Comparison of ENCODE assay signal across 10 mouse cellular contexts in genomic region chr5:35035795-35036194, GRCm38 (mm10). TPM values are rescaled to one million over a fixed set of nuclear protein-coding genes. Genes with fewer than 3 reads are reported as not detected.
DNase-seq lines count a peak whose midpoint lies in the region; ATAC-seq and TF ChIP-seq lines count a peak whose summit lies in the region.
"Had no signal": no experiment of that assay in that cellular context is flagged by ENCODE, and none has a peak within 500 bp of the region (broad histone marks: within the 10 kb centered on the region; RNA-seq: fewer than 3 reads in every experiment).

No protein-coding gene starts in this region.

- H3K9ac ChIP-seq in liver, embryonic 13.5 days = peak overlapping the region; percentile 44; the same call in 1 of the 2 replicates
- no peak overlapping the region for H3K9ac ChIP-seq in hindbrain, postnatal 0 days (replicated peaks; ENCODE audit: low read length)
- H3K9ac ChIP-seq: embryonic facial prominence, embryonic 12.5 days; limb, embryonic 12.5 days had no signal

- H3K4me2 ChIP-seq in liver, embryonic 13.5 days = no peak overlapping the region
- H3K4me2 ChIP-seq in hindbrain, postnatal 0 days (ENCODE audit: low read depth, low read length) = no peak overlapping the region
- H3K4me2 ChIP-seq: embryonic facial prominence, embryonic 12.5 days; limb, embryonic 12.5 days had no signal

- no peaks in the 10 kb centered on the region; the same call in 1 of the 2 replicates for H3K27me3 ChIP-seq in liver, embryonic 13.5 days
- H3K27me3 ChIP-seq in hindbrain, postnatal 0 days (ENCODE audit: insufficient read depth, low read length) = no peaks in the 10 kb centered on the region
- H3K27me3 ChIP-seq: embryonic facial prominence, embryonic 12.5 days; limb, embryonic 12.5 days had no signal

- ATAC-seq in liver, embryonic 13.5 days (ENCODE audit: low read depth) = peak; percentile 68
- ATAC-seq in hindbrain, postnatal 0 days = no peak

- no peak overlapping the region for H3K4me3 ChIP-seq in liver, embryonic 13.5 days (replicated peaks)
- no peak overlapping the region for H3K4me3 ChIP-seq in hindbrain, postnatal 0 days (ENCODE audit: low read length)
- H3K4me3 ChIP-seq: embryonic facial prominence, embryonic 12.5 days; limb, embryonic 12.5 days had no signal

- peak overlapping the region; percentile 72 for H3K27ac ChIP-seq in liver, embryonic 13.5 days
- no peak overlapping the region for H3K27ac ChIP-seq in hindbrain, postnatal 0 days
- H3K27ac ChIP-seq: embryonic facial prominence, embryonic 12.5 days; limb, embryonic 12.5 days had no signal

- TF ChIP-seq CTCF in hindbrain, postnatal 0 days (IDR thresholded peaks at IDR 0.05; ENCODE audit: low read depth) = no peak

- no peaks in the 10 kb centered on the region for H3K9me3 ChIP-seq in liver, embryonic 13.5 days (replicated peaks)
- H3K9me3 ChIP-seq in hindbrain, postnatal 0 days (ENCODE audit: low read length) = no peaks in the 10 kb centered on the region
- H3K9me3 ChIP-seq: embryonic facial prominence, embryonic 12.5 days; limb, embryonic 12.5 days had no signal

- H3K36me3 ChIP-seq in liver, embryonic 13.5 days = peaks cover 37% of the 10 kb centered on the region
- peaks cover 18% of the 10 kb centered on the region; the same call in 1 of the 2 replicates for H3K36me3 ChIP-seq in hindbrain, postnatal 0 days (ENCODE audit: insufficient read depth, low read length)

- 12% methylated on average over 4 of the region's 4 CpGs for WGBS in liver, embryonic 13.5 days (ENCODE audit: insufficient replicate concordance)
- 77% methylated on average over 4 of the region's 4 CpGs for WGBS in hindbrain, postnatal 0 days

- DNase-seq in spleen, postnatal 10 days (ENCODE audit: low spot score in 2 of 2) = peak; percentile 27 to 55
- DNase-seq in spleen, adult 12 weeks (ENCODE audit: low spot score) = no peak
- peak; percentile 68 for DNase-seq in heart, adult 8-10 months (ENCODE audit: low spot score)
- peak; percentile 69 for DNase-seq in liver, embryonic 13.5 days
- DNase-seq in embryo, embryonic 10 days (ENCODE audit: low spot score) = no peak
- no peak for DNase-seq in gastrocnemius, postnatal 10 days
- no peak for DNase-seq in hindbrain, postnatal 0 days (ENCODE audit: low spot score)
- DNase-seq: spleen, adult 18-20 months had no signal

- peaks cover 74% of the 10 kb centered on the region for H3K4me1 ChIP-seq in liver, embryonic 13.5 days (replicated peaks)
- no peaks in the 10 kb centered on the region for H3K4me1 ChIP-seq in hindbrain, postnatal 0 days (ENCODE audit: insufficient read depth, low read length)
- H3K4me1 ChIP-seq: embryonic facial prominence, embryonic 12.5 days; limb, embryonic 12.5 days had no signal

RNA-seq across cellular contexts. Expression of gene Hgfac, which starts 5.5 kb away (rescaled TPM):
- under 1 TPM; 0.26 to 0.75 (median 0.47) TPM for total RNA-seq in heart, adult 8-10 months (2022)
- 51.6 and 53.5 TPM in 2 replicates for polyA plus RNA-seq in liver, embryonic 13.5 days (2015; fragmentation: Nextera tagmentation; extraction: Ambion mirVana)
- total RNA-seq in gastrocnemius, postnatal 10 days (2021) = 1 to 10 TPM in 1 of 2 experiments, under 1 TPM in 1; 0.40 to 1.1 TPM
- total RNA-seq in hindbrain, postnatal 0 days (2014; rRNA removed) = 0.78 and 1.4 TPM in 2 replicates
- polyA plus RNA-seq in hindbrain, postnatal 0 days (2015; fragmentation: Nextera tagmentation; extraction: Ambion mirVana) = not detected in 2 replicates

RNA-seq across cellular contexts. Expression of gene Dok7, which starts 20.8 kb away (rescaled TPM):
- total RNA-seq in heart, adult 8-10 months (2022) = 10 to 100 TPM; 32.2 to 42.1 (median 39.8) TPM
- 0.13 and 0.16 TPM in 2 replicates for polyA plus RNA-seq in liver, embryonic 13.5 days (2015; fragmentation: Nextera tagmentation; extraction: Ambion mirVana)
- 10 to 100 TPM; 25.8 to 30.4 TPM for total RNA-seq in gastrocnemius, postnatal 10 days (2021)
- total RNA-seq in hindbrain, postnatal 0 days (2014; rRNA removed) = 24.5 and 26.9 TPM in 2 replicates
- 10.9 and 11.6 TPM in 2 replicates for polyA plus RNA-seq in hindbrain, postnatal 0 days (2015; fragmentation: Nextera tagmentation; extraction: Ambion mirVana)

Comparison
In these comparisons a context has a peak if more than half of its experiments do, and no peak if none do; other contexts are left out.
1. DNase-seq: peak in spleen, postnatal 10 days (2 of 2), heart, adult 8-10 months (single experiment) and liver, embryonic 13.5 days (single experiment); none in spleen, adult 12 weeks (single experiment), embryo, embryonic 10 days (single experiment), gastrocnemius, postnatal 10 days (single experiment) and hindbrain, postnatal 0 days (single experiment).